Mouse (Mus musculus) kidney, postnatal 0 days (tissue): ENCODE results near the gene Arid1b. TPM values are rescaled to one million over a fixed set of nuclear protein-coding genes. Genes with fewer than 3 reads are reported as not detected.
"Not testable (repeated sequence)": the region's sequence is repeated elsewhere in the genome, so short reads cannot be mapped to it uniquely, and the experiment has no call there.

Source experiments
- ATAC-seq: fragments of 200-750 bp; cut with Nextera tagmentation; replicated peaks from 2 replicates; pipeline ENCODE4 v1.8.0; 2017; ENCODE audit warnings: low read depth, moderate number of reproducible peaks, moderate TSS enrichment, moderate library complexity; ENCODE audit not compliant: low FRiP score
- DNase-seq: peaks from one replicate; pipeline ENCODE4 v3.0.0-alpha.2; 2016; ENCODE audit warnings: low spot score
- H3K27ac ChIP-seq: fragments of 300-500 bp; sonication (generic); 2 replicates; pipeline ENCODE4 v1.5.1; 2014; ENCODE audit warnings: mild to moderate bottlenecking
- H3K27me3 ChIP-seq: fragments of 300-500 bp; sonication (generic); 2 replicates; pipeline ENCODE4 v1.6.1; 2014; ENCODE audit warnings: low read length, mixed read lengths; ENCODE audit not compliant: insufficient read depth
- H3K36me3 ChIP-seq: fragments of 300-500 bp; sonication (generic); 2 replicates; pipeline ENCODE4 v1.6.1; 2014; ENCODE audit warnings: low read length, mixed read lengths; ENCODE audit not compliant: insufficient read depth
- H3K4me1 ChIP-seq: fragments of 300-500 bp; sonication (generic); replicated peaks from 2 replicates; pipeline ENCODE4 v1.6.1; 2014; ENCODE audit warnings: antibody characterized with exemption, low read length, mixed read lengths; ENCODE audit not compliant: insufficient read depth
- H3K4me2 ChIP-seq: fragments of 300-500 bp; sonication (generic); 2 replicates; pipeline ENCODE4 v1.6.1; 2014; ENCODE audit warnings: mild to moderate bottlenecking, low read length, moderate library complexity, mixed read lengths
- H3K4me3 ChIP-seq: fragments of 300-500 bp; sonication (generic); replicated peaks from 2 replicates; pipeline ENCODE4 v1.5.1; 2014; ENCODE audit warnings: low read depth, low read length
- H3K9ac ChIP-seq: fragments of 300-500 bp; sonication (generic); 2 replicates; pipeline ENCODE4 v1.6.1; 2014; ENCODE audit warnings: low read depth, low read length
- H3K9me3 ChIP-seq: fragments of 300-500 bp; sonication (generic); replicated peaks from 2 replicates; pipeline ENCODE4 v1.6.1; 2016; ENCODE audit warnings: low read length, inconsistent platforms, mixed read lengths
- CTCF ChIP-seq: IDR thresholded peaks from 2 replicates; pipeline ENCODE4 v1.5.1; 2016; ENCODE audit warnings: antibody characterized with exemption, low read depth, mild to moderate bottlenecking, moderate library complexity
- WGBS: fragments of 180-500 bp; shearing (Covaris S2); extraction: QIAGEN DNeasy Blood & Tissue Kit; methylation state at CpG from one replicate; pipeline ENCODE4 v1.1.7; 2014; 5-methylcytosine and 5-hydroxymethylcytosine counted together
- polyA plus RNA-seq: library from polyadenylated mRNA; unstranded; fragments of >200 nt; fragmentation: Nextera tagmentation; extraction: Ambion mirVana; gene quantifications from 2 replicates; pipeline ENCODE4 v1.2.1, GENCODE M21; 2015

The Arid1b gene
- polyA plus RNA-seq, 1 experiment from 2014 or later, result 9.2 TPM

DNA sequence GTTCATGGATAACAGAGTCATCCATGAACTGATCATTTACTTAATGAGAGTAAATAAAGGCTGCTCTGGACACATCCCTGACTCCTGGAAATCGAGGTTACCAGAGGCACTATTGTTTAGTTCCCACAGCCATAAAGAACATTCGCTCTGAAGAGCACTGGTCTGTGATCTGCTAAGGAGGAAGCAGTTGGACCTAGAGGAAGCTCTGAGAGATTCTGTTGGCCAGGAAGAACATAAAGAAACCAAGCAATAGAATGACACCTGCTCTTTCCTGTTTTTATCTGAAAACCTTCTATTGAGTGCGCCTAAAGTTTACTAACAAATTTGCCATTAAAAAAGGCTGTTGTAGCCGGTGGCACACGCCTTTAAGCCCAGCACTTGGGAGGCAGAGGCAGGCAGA is 94.7 kb downstream of the Arid1b start:
- Histone ChIP-seq H3K4me2 (no peak overlapping the region), H3K27ac (no peak overlapping the region), H3K4me1 (peaks cover 10% of the 10 kb centered on the region; the same call in 1 of the 2 replicates), H3K27me3 (no peaks in the 10 kb centered on the region), H3K9me3 (no peaks in the 10 kb centered on the region), H3K9ac (no peak overlapping the region), H3K4me3 (no peak overlapping the region), H3K36me3 (no peaks in the 10 kb centered on the region)
- WGBS, result 60% methylated on average over 5 of the region's 5 CpGs
- no peak for TF ChIP-seq CTCF
- no peak for ATAC-seq
- DNase-seq, result no peak

DNA sequence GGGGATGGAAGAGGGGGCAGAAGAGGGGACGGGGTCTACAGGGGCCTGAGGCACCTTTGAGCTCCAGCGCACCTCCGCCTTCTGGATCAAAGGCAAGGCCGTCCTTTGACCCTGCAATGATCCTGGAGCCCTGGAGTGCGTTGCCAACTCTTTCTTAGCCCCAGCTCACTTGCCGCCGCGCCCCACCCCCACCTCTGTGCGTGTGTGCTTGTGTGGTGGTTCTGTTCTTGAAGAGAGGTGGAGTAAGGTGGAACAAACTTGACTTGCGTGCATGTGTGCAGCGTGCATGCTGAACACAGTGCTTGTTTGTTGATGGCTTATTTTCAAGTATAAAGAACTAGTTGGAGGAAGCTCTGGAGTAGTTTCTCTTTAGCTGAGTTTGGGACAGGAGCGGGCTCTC is 95.4 kb downstream of the Arid1b start:
- no peak for DNase-seq
- peak overlapping the region; percentile 54 for H3K27ac ChIP-seq
- no peaks in the 10 kb centered on the region for H3K9me3 ChIP-seq
- peaks cover 12% of the 10 kb centered on the region for H3K4me1 ChIP-seq
- H3K4me3 ChIP-seq, result no peak overlapping the region
- peak overlapping the region; percentile 7; the same call in 1 of the 2 replicates for H3K4me2 ChIP-seq
- H3K9ac ChIP-seq, result no peak overlapping the region
- H3K36me3 ChIP-seq, result no peaks in the 10 kb centered on the region
- no peak for TF ChIP-seq CTCF
- WGBS, result 26% methylated on average over 12 of the region's 12 CpGs
- no peaks in the 10 kb centered on the region for H3K27me3 ChIP-seq
- ATAC-seq, result no peak

DNA sequence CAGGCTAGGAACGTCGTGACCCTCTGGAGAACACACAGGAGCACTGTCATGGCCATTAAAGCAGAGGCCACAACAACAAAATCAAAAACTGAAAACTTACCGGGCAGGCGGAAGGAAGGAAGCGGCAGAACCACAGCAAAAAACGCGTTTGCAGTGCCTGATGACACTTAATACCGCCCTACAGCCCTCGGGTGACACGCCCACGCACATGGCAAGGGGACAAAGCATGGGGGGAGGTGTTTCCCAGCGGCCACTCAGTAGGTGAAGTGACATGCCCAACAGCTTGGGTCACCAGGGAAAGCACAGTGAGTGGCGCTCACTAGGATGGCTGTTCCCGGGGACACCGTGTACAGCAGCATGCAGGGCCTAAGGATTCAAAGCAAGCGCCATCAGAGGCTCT is 97.4 kb downstream of the Arid1b start:
- H3K4me1 ChIP-seq, result peaks cover 18% of the 10 kb centered on the region
- no peaks in the 10 kb centered on the region for H3K27me3 ChIP-seq
- H3K9me3 ChIP-seq, result no peaks in the 10 kb centered on the region
- DNase-seq, result peak; percentile 41
- H3K36me3 ChIP-seq, result no peaks in the 10 kb centered on the region
- TF ChIP-seq CTCF, result no peak
- no peak overlapping the region for H3K9ac ChIP-seq
- 0 out of 2 replicates have a peak overlapping the region, but pooled peaks have one; percentile 66 for H3K27ac ChIP-seq
- no peak overlapping the region for H3K4me2 ChIP-seq
- no peak overlapping the region for H3K4me3 ChIP-seq
- peak; percentile 31; the same call in 1 of the 2 replicates for ATAC-seq
- WGBS, result 50% methylated on average over 16 of the region's 16 CpGs

DNA sequence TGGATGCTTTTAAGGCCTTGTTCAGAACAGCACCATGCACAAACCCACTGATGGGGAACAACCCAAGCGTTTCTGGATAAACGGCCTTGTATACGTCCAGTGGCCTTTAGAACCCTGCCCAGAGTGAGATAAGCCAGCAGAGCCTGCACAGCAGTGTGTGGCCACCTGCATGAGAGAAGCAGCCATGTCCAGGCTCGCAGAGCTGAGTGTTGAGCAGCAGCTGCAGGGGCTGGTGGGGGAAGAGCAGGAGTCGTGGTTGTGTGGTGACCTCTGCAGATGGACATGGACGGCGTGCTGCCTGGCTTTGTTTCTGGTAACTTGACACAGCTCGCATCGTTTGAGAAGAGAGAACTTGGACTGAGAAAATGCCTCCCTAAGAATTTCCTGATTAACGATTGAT is 97.8 kb downstream of the Arid1b start:
- Histone ChIP-seq H3K27ac (peak overlapping the region; percentile 66), H3K4me1 (peaks cover 18% of the 10 kb centered on the region), H3K36me3 (no peaks in the 10 kb centered on the region), H3K4me2 (no peak overlapping the region), H3K9me3 (no peaks in the 10 kb centered on the region), H3K27me3 (no peaks in the 10 kb centered on the region), H3K4me3 (no peak overlapping the region), H3K9ac (no peak overlapping the region)
- ATAC-seq (peak; percentile 39), DNase-seq (peak; percentile 82)
- WGBS, result 33% methylated on average over 10 of the region's 10 CpGs
- no peak for TF ChIP-seq CTCF

DNA sequence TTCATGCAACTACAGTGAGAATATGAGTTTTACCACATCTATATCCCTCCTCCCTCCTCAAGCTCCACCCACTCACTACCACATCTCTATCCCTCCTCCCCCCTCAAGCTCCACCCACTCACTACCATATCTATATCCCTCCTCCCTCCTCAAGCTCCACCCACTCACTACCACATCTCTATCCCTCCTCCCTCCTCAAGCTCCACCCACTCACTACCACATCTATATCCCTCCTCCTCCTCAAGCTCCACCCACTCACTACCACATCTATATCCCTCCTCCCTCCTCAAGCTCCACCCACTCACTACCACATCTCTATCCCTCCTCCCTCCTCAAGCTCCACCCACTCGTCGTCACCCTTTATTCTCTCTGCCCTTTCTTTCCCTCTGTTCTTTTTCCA is 99.2 kb downstream of the Arid1b start:
- not testable (repeated sequence) for H3K4me3 ChIP-seq, ATAC-seq, H3K9ac ChIP-seq, H3K27me3 ChIP-seq, H3K36me3 ChIP-seq, DNase-seq, H3K9me3 ChIP-seq, H3K27ac ChIP-seq, H3K4me2 ChIP-seq
- H3K4me1 ChIP-seq, result peaks cover 18% of the 10 kb centered on the region
- WGBS, result 77% methylated on average over 2 of the region's 2 CpGs

DNA sequence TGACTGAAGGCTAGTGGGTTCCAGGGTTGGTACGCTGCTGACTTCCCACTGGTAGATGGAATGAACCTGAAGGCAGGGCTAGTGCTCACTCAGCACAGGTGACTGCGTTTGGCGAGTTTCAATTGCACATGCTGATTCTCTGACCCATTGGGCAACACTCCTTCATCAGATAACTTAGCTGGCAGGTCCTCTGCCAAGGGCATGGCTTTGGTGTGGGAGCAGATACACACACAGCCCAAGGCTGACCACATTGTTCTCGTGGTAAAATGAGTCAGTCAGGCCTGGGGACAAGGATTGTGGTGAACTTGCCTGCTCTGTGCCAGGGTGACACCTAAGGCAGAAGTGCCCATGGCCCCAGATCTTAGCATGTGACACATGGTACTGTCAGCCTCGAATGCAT is 100.5 kb downstream of the Arid1b start:
- Histone ChIP-seq H3K4me2 (no peak overlapping the region), H3K27me3 (no peaks in the 10 kb centered on the region), H3K4me1 (peaks cover 15% of the 10 kb centered on the region), H3K4me3 (no peak overlapping the region), H3K36me3 (no peaks in the 10 kb centered on the region), H3K27ac (peak overlapping the region; percentile 25; the same call in 1 of the 2 replicates), H3K9me3 (no peaks in the 10 kb centered on the region), H3K9ac (no peak overlapping the region)
- WGBS, result 73% methylated on average over 5 of the region's 5 CpGs
- DNase-seq (no peak), ATAC-seq (no peak)
- no peak for TF ChIP-seq CTCF

DNA sequence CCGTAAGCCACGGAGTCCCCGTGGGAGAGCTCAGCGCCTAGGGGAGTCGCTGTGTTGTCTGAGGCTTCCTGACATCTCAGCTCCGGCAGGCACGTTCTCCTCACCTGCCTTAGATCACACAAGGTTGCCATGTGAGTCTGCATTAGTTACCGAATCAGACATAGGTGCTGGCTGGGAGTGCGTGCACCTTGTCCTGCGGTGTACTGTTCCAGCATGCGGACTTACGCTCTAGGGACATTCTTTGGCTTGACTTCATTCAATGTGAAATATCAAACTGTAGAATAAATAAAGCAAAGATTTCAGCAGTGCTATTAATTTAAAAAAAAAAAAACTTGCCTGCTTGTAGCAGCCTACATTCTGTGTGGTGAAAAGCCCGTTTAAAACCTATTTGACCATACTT is 101.6 kb downstream of the Arid1b start:
- Histone ChIP-seq H3K9me3 (no peaks in the 10 kb centered on the region), H3K4me2 (no peak overlapping the region), H3K4me1 (peaks cover 8% of the 10 kb centered on the region), H3K27ac (no peak overlapping the region), H3K4me3 (no peak overlapping the region), H3K36me3 (no peaks in the 10 kb centered on the region), H3K9ac (no peak overlapping the region), H3K27me3 (no peaks in the 10 kb centered on the region)
- TF ChIP-seq CTCF, result no peak
- WGBS, result 76% methylated on average over 13 of the region's 13 CpGs
- DNase-seq, result no peak
- no peak for ATAC-seq
